Mouse (Mus musculus) megakaryocyte, embryonic 14.5 days (primary cell): ENCODE measurements at regions not wholly inside any gene's neighbourhood (a gene's known extent, or its start where the extent isn't known, plus 50 kb on each side); places are given as distances from the start of the nearest gene placed in this dataset.

Experiments
- H3K27me3 ChIP-seq: replicated peaks from 2 replicates; pipeline ENCODE3; 2012; ENCODE audit warnings: inconsistent platforms
- H3K36me3 ChIP-seq: replicated peaks from 2 replicates; pipeline ENCODE3; 2012; ENCODE audit warnings: low read length, inconsistent platforms, mixed read lengths
- H3K4me1 ChIP-seq: 2 replicates; pipeline ENCODE4 v1.6.1; 2012; ENCODE audit warnings: inconsistent platforms
- H3K4me3 ChIP-seq: replicated peaks from 2 replicates; pipeline ENCODE3; 2012; ENCODE audit warnings: moderate library complexity, mild to moderate bottlenecking, inconsistent platforms
- H3K9me3 ChIP-seq: 2 replicates; pipeline ENCODE4 v1.6.1; 2012; ENCODE audit warnings: inconsistent platforms
- FLI1 ChIP-seq: IDR thresholded peaks from 2 replicates; pipeline ENCODE4 v1.6.1; 2012; ENCODE audit warnings: low read length, inconsistent platforms, mixed read lengths
- GATA1 ChIP-seq: IDR thresholded peaks from 3 replicates; pipeline ENCODE4 v1.6.1; 2012; ENCODE audit warnings: mixed read lengths, low read length, inconsistent platforms, borderline replicate concordance

- H3K4me3 ChIP-seq, result no peak overlapping the region
- no peaks in the 10 kb centered on the region for H3K27me3 ChIP-seq
- H3K36me3 ChIP-seq, result no peaks in the 10 kb centered on the region
- no peaks in the 10 kb centered on the region for H3K4me1 ChIP-seq
- H3K9me3 ChIP-seq, result peaks cover 44% of the 10 kb centered on the region
- TF ChIP-seq FLI1 (no peak), GATA1 (no peak)
Observed at GRCm38 (mm10) chr8:87063588-87063987, 178.5 kb upstream of the N4bp1 start.

- H3K36me3 ChIP-seq, result no peaks in the 10 kb centered on the region
- no peaks in the 10 kb centered on the region for H3K4me1 ChIP-seq
- H3K27me3 ChIP-seq, result no peaks in the 10 kb centered on the region
- TF ChIP-seq FLI1, result no peak
- no peak for TF ChIP-seq GATA1
- peaks cover 10% of the 10 kb centered on the region for H3K9me3 ChIP-seq
- no peak overlapping the region for H3K4me3 ChIP-seq
Observed at GRCm38 (mm10) chr8:87049746-87050145, 164.7 kb upstream of the N4bp1 start.

GRCm38 (mm10) chr8:87049196-87049595 is 164.1 kb upstream of the N4bp1 start:
- Histone ChIP-seq H3K27me3 (no peaks in the 10 kb centered on the region), H3K36me3 (no peaks in the 10 kb centered on the region), H3K4me1 (no peaks in the 10 kb centered on the region), H3K9me3 (peaks cover 10% of the 10 kb centered on the region), H3K4me3 (no peak overlapping the region)
- TF ChIP-seq FLI1 (no peak), GATA1 (no peak)

- Histone ChIP-seq H3K27me3 (no peaks in the 10 kb centered on the region), H3K4me3 (no peak overlapping the region), H3K36me3 (no peaks in the 10 kb centered on the region), H3K4me1 (no peaks in the 10 kb centered on the region), H3K9me3 (peaks cover 10% of the 10 kb centered on the region)
- no peak for TF ChIP-seq FLI1
- no peak for TF ChIP-seq GATA1
Observed at GRCm38 (mm10) chr8:87046590-87046989, 161.5 kb upstream of the N4bp1 start.

GRCm38 (mm10) chr8:87043016-87043415 is 158.0 kb upstream of the N4bp1 start:
- Histone ChIP-seq H3K4me3 (no peak overlapping the region), H3K27me3 (peaks cover 13% of the 10 kb centered on the region), H3K36me3 (no peaks in the 10 kb centered on the region), H3K9me3 (peaks cover 3% of the 10 kb centered on the region; the same call in 1 of the 2 replicates), H3K4me1 (no peaks in the 10 kb centered on the region)
- TF ChIP-seq GATA1 (no peak), FLI1 (no peak)

- Histone ChIP-seq H3K4me1 (no peaks in the 10 kb centered on the region), H3K36me3 (no peaks in the 10 kb centered on the region), H3K9me3 (peaks cover 6% of the 10 kb centered on the region), H3K4me3 (no peak overlapping the region), H3K27me3 (peaks cover 28% of the 10 kb centered on the region)
- TF ChIP-seq GATA1, result no peak
- TF ChIP-seq FLI1, result no peak
Observed at GRCm38 (mm10) chr8:87037620-87038380, 152.7 kb upstream of the N4bp1 start.

GRCm38 (mm10) chr8:87035996-87036395 is 150.9 kb upstream of the N4bp1 start:
- no peak for TF ChIP-seq FLI1
- no peak for TF ChIP-seq GATA1
- Histone ChIP-seq H3K9me3 (peaks cover 6% of the 10 kb centered on the region), H3K36me3 (no peaks in the 10 kb centered on the region), H3K27me3 (peaks cover 28% of the 10 kb centered on the region), H3K4me3 (no peak overlapping the region), H3K4me1 (no peaks in the 10 kb centered on the region)

GRCm38 (mm10) chr8:87028171-87028570 is 143.1 kb upstream of the N4bp1 start:
- Histone ChIP-seq H3K4me1 (no peaks in the 10 kb centered on the region), H3K27me3 (no peaks in the 10 kb centered on the region), H3K36me3 (no peaks in the 10 kb centered on the region), H3K9me3 (no peaks in the 10 kb centered on the region), H3K4me3 (no peak overlapping the region)
- TF ChIP-seq FLI1, result no peak
- TF ChIP-seq GATA1, result no peak

- no peaks in the 10 kb centered on the region for H3K36me3 ChIP-seq
- H3K4me1 ChIP-seq, result no peaks in the 10 kb centered on the region
- no peaks in the 10 kb centered on the region for H3K27me3 ChIP-seq
- TF ChIP-seq FLI1, result no peak
- no peak overlapping the region for H3K4me3 ChIP-seq
- peaks cover 5% of the 10 kb centered on the region for H3K9me3 ChIP-seq
Observed at GRCm38 (mm10) chr8:87025946-87026345, 140.9 kb upstream of the N4bp1 start.

- Histone ChIP-seq H3K27me3 (no peaks in the 10 kb centered on the region), H3K4me3 (no peak overlapping the region), H3K4me1 (no peaks in the 10 kb centered on the region), H3K9me3 (peaks cover 7% of the 10 kb centered on the region), H3K36me3 (no peaks in the 10 kb centered on the region)
- TF ChIP-seq FLI1, result no peak
Observed at GRCm38 (mm10) chr8:87019795-87020194, 134.7 kb upstream of the N4bp1 start.
